Mouse (Mus musculus) ES-E14 (cell line): ENCODE results near the gene Lingo4.

Experiments used
- CHD2 ChIP-seq: IDR thresholded peaks from 2 replicates; pipeline ENCODE4 v1.6.1; 2014; ENCODE audit warnings: mild to moderate bottlenecking, low read depth, low read length, inconsistent platforms
- HCFC1 ChIP-seq: IDR thresholded peaks from 2 replicates; pipeline ENCODE4 v1.6.1; 2012; ENCODE audit warnings: low read length, inconsistent platforms, borderline replicate concordance; ENCODE audit not compliant: insufficient read depth
- MAFK ChIP-seq: IDR thresholded peaks from 2 replicates; pipeline ENCODE4 v1.6.1; 2014; ENCODE audit warnings: mild to moderate bottlenecking, low read depth, low read length, inconsistent platforms; ENCODE audit not compliant: insufficient read depth
- ZC3H11A ChIP-seq: IDR thresholded peaks from 2 replicates; pipeline ENCODE4 v1.6.1; 2012; ENCODE audit warnings: low read depth, mild to moderate bottlenecking, inconsistent platforms, low read length, borderline replicate concordance
- ZNF384 ChIP-seq: IDR thresholded peaks from 2 replicates; pipeline ENCODE4 v1.6.1; 2012; ENCODE audit warnings: low read depth, low read length, inconsistent platforms

GRCm38 (mm10) chr3:94382308-94382707 is 16.0 kb upstream of the Lingo4 start:
- no peak for TF ChIP-seq ZNF384
- no peak for TF ChIP-seq ZC3H11A
- no peak for TF ChIP-seq MAFK
- no peak for TF ChIP-seq CHD2
- TF ChIP-seq HCFC1 = no peak
